Mouse (Mus musculus) retina, embryonic 14.5 days (tissue): Measurements from ENCODE around the gene Tbx3.

ENCODE experiments used
- DNase-seq: peaks from one replicate; pipeline ENCODE4 v3.0.0-alpha.2; 2015; ENCODE audit warnings: low spot score

The Tbx3 gene

GRCm38 (mm10) chr5:119680329-119681010 is 10.0 kb downstream of the Tbx3 start:
- peak; percentile 69 for DNase-seq

- DNase-seq: no peak
Observed at GRCm38 (mm10) chr5:119681011-119681832, 10.8 kb downstream of the Tbx3 start.

GRCm38 (mm10) chr5:119681833-119682210 is 11.4 kb downstream of the Tbx3 start:
- no peak for DNase-seq

GRCm38 (mm10) chr5:119682646-119683515 is 12.4 kb downstream of the Tbx3 start:
- peak; percentile 55 for DNase-seq

- no peak for DNase-seq
Observed at GRCm38 (mm10) chr5:119683861-119684260, 13.4 kb downstream of the Tbx3 start.

GRCm38 (mm10) chr5:119684701-119685391 is 14.4 kb downstream of the Tbx3 start:
- DNase-seq: peak; percentile 44

- DNase-seq: peak; percentile 58
Observed at GRCm38 (mm10) chr5:119685446-119686198, 15.2 kb downstream of the Tbx3 start.

GRCm38 (mm10) chr5:119686199-119686964 is 15.9 kb downstream of the Tbx3 start:
- DNase-seq: peak; percentile 76

- DNase-seq: peak; percentile 42
Observed at GRCm38 (mm10) chr5:119687005-119687855, 16.8 kb downstream of the Tbx3 start.

GRCm38 (mm10) chr5:119687856-119688206 is 17.4 kb downstream of the Tbx3 start:
- DNase-seq: no peak

GRCm38 (mm10) chr5:119688306-119688705 is 17.8 kb downstream of the Tbx3 start:
- no peak for DNase-seq

GRCm38 (mm10) chr5:119688914-119689420 is 18.5 kb downstream of the Tbx3 start:
- DNase-seq: no peak

GRCm38 (mm10) chr5:119689501-119689900 is 19.0 kb downstream of the Tbx3 start:
- DNase-seq: no peak

GRCm38 (mm10) chr5:119691075-119691474 is 20.6 kb downstream of the Tbx3 start:
- peak; percentile 92 for DNase-seq

- DNase-seq: peak; percentile 50
Observed at GRCm38 (mm10) chr5:119692425-119692824, 22.0 kb downstream of the Tbx3 start.

- peak; percentile 55 for DNase-seq
Observed at GRCm38 (mm10) chr5:119694914-119695313, 24.4 kb downstream of the Tbx3 start.

- no peak for DNase-seq
Observed at GRCm38 (mm10) chr5:119703031-119703430, 32.6 kb downstream of the Tbx3 start.

GRCm38 (mm10) chr5:119704900-119705299 is 34.4 kb downstream of the Tbx3 start:
- DNase-seq: no peak

- DNase-seq: peak; percentile 70
Observed at GRCm38 (mm10) chr5:119706467-119706866, 36.0 kb downstream of the Tbx3 start.
